Mouse (Mus musculus): ENCODE measurements around the gene Itga11. TPM values are rescaled to one million over a fixed set of nuclear protein-coding genes. Genes with fewer than 3 reads are reported as not detected.

Itga11 gene
- polyA plus RNA-seq, 1 experiment, result 2.7 TPM

DNA sequence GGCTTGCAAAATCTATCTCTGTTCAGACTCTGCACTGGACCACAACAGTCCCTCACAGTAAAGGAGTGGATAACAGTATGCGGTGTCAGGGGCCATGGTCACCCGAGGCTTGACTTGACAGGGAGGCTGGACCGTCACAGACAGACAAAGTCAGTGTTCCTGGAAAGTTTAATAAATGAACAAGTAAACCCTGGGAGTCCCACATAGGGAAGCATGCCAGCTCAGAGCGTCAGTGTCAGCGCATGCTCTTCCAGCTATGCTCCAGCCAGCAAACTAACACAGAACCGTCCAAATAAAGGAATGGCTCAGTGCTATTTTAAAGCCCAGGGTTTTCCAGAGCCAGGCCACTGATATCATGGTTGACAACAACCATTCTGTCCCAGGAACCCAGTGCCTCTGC, 69.0 kb downstream of the Itga11 start:
- Histone ChIP-seq H3K4me3 (replicated peaks) (no peak overlapping the region), H3K4me1 (no peaks in the 10 kb centered on the region; the same call in 1 of the 2 replicates), H3K36me3 (replicated peaks; ENCODE audit: low read length) (no peaks in the 10 kb centered on the region), H3K9me3 (peaks cover 7% of the 10 kb centered on the region), H3K27me3 (replicated peaks) (peaks cover 51% of the 10 kb centered on the region)
- no peak for TF ChIP-seq FLI1 (IDR thresholded peaks at IDR 0.05; ENCODE audit: low read length)
- TF ChIP-seq GATA1 (IDR thresholded peaks at IDR 0.05; ENCODE audit: borderline replicate concordance, low read length), result no peak

DNA sequence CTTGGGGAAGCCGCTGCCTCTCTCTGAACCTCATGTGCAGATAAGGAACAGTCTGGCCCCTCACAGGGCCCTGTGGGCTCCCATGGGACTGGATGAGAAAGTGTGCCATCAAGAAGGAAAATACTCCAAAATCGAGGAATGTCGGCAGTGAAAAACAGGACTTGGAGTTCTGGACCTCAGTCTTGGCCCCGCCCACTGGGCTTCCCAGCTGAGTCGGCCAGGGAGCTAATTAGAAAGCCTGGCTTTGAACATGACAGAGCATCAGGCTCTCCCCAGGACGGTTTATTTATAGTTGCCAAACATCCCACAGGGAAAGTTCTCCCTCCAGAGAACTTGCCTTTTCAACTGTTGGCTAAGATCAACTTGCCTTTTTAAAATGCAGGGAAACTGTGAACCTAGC, 72.0 kb downstream of the Itga11 start:
- TF ChIP-seq FLI1 (IDR thresholded peaks at IDR 0.05; ENCODE audit: low read length) (no peak), GATA1 (IDR thresholded peaks at IDR 0.05; ENCODE audit: borderline replicate concordance, low read length) (no peak)
- peaks cover 46% of the 10 kb centered on the region for H3K27me3 ChIP-seq (replicated peaks)
- H3K4me1 ChIP-seq, result no peaks in the 10 kb centered on the region; the same call in none of the 2 replicates
- H3K36me3 ChIP-seq (replicated peaks; ENCODE audit: low read length), result no peaks in the 10 kb centered on the region
- no peak overlapping the region for H3K4me3 ChIP-seq (replicated peaks)
- H3K9me3 ChIP-seq, result peaks cover 10% of the 10 kb centered on the region

DNA sequence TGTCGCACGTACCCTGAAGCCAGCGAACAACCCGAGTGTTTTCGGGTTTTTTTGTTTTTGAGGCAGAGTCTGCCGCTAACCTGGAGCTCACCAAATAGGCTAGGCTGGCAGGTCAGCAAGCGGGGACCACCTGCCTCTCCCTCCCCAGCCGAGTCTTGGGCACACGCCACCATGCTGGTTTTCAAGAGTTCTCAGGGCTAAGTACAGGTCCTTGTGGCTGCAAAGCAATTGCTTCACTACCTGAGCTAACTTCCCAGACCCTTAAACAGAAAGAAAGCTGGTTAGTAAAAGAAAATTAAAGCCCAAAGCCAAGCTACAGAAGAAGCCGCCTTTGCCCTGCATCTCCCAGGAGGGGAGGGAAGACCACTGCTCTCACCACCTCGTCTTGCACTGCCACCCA, 72.8 kb downstream of the Itga11 start:
- Histone ChIP-seq H3K4me3 (replicated peaks) (no peak overlapping the region), H3K9me3 (peaks cover 10% of the 10 kb centered on the region), H3K36me3 (replicated peaks; ENCODE audit: low read length) (no peaks in the 10 kb centered on the region), H3K4me1 (no peaks in the 10 kb centered on the region; the same call in none of the 2 replicates), H3K27me3 (replicated peaks) (peaks cover 47% of the 10 kb centered on the region)
- no peak for TF ChIP-seq FLI1 (IDR thresholded peaks at IDR 0.05; ENCODE audit: low read length)
- no peak for TF ChIP-seq GATA1 (IDR thresholded peaks at IDR 0.05; ENCODE audit: borderline replicate concordance, low read length)

DNA sequence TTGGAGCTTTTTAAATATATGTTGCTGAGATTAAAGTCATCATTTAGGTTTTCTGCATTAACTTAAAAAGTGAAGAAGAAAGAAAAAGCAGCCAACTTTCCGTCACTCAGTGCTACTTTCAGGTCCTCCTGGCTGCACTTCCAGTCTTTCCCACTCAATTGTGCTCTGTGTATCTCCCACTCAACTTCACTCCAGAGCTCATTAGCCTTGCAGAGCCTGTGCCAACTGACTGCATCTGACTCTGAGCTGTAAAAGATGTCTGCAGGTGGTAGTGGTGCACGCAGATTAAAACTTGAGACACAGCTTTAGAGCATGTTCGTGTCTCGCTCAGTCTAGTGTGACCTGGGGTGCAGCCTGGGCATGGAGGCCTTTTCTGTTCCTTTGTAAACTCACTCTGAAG, 80.7 kb downstream of the Itga11 start:
- Histone ChIP-seq H3K4me1 (no peaks in the 10 kb centered on the region; the same call in 1 of the 2 replicates), H3K9me3 (no peaks in the 10 kb centered on the region), H3K27me3 (replicated peaks) (peaks cover 39% of the 10 kb centered on the region), H3K4me3 (replicated peaks) (no peak overlapping the region), H3K36me3 (replicated peaks; ENCODE audit: low read length) (no peaks in the 10 kb centered on the region)
- no peak for TF ChIP-seq FLI1 (IDR thresholded peaks at IDR 0.05; ENCODE audit: low read length)
- no peak for TF ChIP-seq GATA1 (IDR thresholded peaks at IDR 0.05; ENCODE audit: borderline replicate concordance, low read length)

DNA sequence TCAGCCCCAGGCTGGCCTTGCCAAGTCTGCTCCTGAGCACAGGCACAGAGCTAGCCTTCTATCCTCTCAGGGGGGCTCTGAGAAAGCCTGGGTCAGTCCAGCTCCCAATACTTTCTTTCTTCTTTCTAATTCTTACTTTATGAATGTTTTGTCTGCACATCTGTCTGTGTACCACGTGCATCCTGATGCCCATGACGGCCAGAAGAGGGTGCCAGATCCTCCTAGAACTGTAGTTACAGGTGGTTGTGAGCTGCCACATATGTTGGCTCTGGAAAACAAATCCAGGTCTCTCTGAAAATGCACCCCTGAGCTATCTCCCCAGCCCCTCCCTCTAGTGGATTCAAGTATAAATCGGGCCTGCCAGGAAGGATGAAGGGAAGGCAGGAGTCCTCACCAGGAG, 82.0 kb downstream of the Itga11 start:
- no peaks in the 10 kb centered on the region for H3K9me3 ChIP-seq
- TF ChIP-seq GATA1 (IDR thresholded peaks at IDR 0.05; ENCODE audit: borderline replicate concordance, low read length) (no peak), FLI1 (IDR thresholded peaks at IDR 0.05; ENCODE audit: low read length) (no peak)
- peaks cover 50% of the 10 kb centered on the region for H3K27me3 ChIP-seq (replicated peaks)
- H3K4me1 ChIP-seq, result no peaks in the 10 kb centered on the region; the same call in 1 of the 2 replicates
- H3K4me3 ChIP-seq (replicated peaks), result no peak overlapping the region
- H3K36me3 ChIP-seq (replicated peaks; ENCODE audit: low read length), result no peaks in the 10 kb centered on the region

DNA sequence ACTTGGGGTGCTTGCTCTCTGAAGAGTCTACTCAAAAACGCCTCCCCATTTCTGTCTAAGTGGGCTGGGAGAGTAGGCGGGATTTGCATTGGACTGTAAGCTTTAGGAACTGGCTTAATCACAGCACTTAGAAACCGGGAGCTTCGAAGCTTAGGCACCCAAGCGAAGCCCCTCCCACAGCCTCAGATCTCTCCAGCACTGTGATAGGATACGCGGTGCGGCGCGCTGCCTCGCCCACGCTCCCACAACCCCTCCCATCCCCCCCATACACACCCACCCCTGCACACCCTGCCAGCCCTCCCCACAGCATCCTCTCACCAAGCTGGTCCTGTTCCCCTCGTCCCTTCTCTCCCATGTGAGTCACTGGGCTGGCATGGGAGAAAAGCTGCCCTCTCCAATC, 85.9 kb downstream of the Itga11 start:
- Histone ChIP-seq H3K9me3 (peaks cover 12% of the 10 kb centered on the region), H3K27me3 (replicated peaks) (peaks cover 67% of the 10 kb centered on the region), H3K4me3 (replicated peaks) (no peak overlapping the region), H3K36me3 (replicated peaks; ENCODE audit: low read length) (peaks cover 7% of the 10 kb centered on the region), H3K4me1 (peaks cover 3% of the 10 kb centered on the region; the same call in 1 of the 2 replicates)
- TF ChIP-seq FLI1 (IDR thresholded peaks at IDR 0.05; ENCODE audit: low read length) (no peak), GATA1 (IDR thresholded peaks at IDR 0.05; ENCODE audit: borderline replicate concordance, low read length) (no peak)

DNA sequence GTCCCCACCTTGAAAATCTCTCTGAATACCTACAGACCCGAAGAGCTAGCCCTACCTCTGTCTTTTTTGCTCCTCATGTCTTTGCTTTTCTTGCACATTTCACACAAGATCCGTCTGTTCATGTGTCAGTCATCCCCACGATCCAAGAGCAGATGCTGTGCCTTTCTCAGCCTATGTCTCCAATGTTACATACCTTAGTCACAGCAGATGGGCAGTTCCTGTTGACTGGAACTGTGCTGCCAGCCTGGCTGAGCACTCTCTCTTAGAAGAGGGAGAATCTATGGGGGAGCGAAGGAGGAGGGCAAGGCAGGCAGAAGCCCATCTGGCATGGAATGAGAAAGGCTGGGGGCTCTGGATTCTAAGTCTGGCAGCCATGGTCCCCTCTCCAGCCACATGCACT, 87.7 kb downstream of the Itga11 start:
- Histone ChIP-seq H3K27me3 (replicated peaks) (peaks cover 66% of the 10 kb centered on the region), H3K4me1 (peaks cover 3% of the 10 kb centered on the region; the same call in 1 of the 2 replicates)
- no peak for TF ChIP-seq FLI1 (IDR thresholded peaks at IDR 0.05; ENCODE audit: low read length)
- TF ChIP-seq GATA1 (IDR thresholded peaks at IDR 0.05; ENCODE audit: borderline replicate concordance, low read length), result no peak

DNA sequence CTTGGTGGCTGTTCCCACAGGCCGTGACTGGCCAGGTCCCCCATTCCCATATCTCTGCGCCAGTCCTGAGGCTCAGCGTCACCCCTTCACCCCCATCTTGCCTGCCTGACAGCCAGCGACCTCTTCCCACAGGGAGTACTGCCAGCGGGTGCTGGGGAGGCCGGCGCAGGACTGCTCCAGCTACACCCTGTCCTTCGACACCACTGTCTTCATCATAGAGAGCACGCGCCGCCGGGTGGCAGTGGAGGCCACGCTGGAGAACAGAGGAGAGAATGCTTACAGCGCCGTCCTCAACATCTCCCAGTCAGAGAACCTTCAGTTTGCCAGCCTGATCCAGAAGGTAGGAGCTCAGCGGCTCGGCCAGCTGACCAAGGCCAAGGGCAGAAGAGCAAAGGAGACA, 89.8 kb downstream of the Itga11 start:
- TF ChIP-seq FLI1 (IDR thresholded peaks at IDR 0.05; ENCODE audit: low read length), result no peak
- TF ChIP-seq GATA1 (IDR thresholded peaks at IDR 0.05; ENCODE audit: borderline replicate concordance, low read length), result no peak
- peaks cover 3% of the 10 kb centered on the region; the same call in 1 of the 2 replicates for H3K4me1 ChIP-seq
- H3K9me3 ChIP-seq, result peaks cover 14% of the 10 kb centered on the region
- peaks cover 7% of the 10 kb centered on the region for H3K36me3 ChIP-seq (replicated peaks; ENCODE audit: low read length)
- H3K27me3 ChIP-seq (replicated peaks), result peaks cover 56% of the 10 kb centered on the region
- H3K4me3 ChIP-seq (replicated peaks), result no peak overlapping the region

More for the DNA sequence above, 87.7 kb downstream of the Itga11 start:
- H3K36me3 ChIP-seq (replicated peaks; ENCODE audit: low read length), result peaks cover 7% of the 10 kb centered on the region
- no peak overlapping the region for H3K4me3 ChIP-seq (replicated peaks)
- peaks cover 14% of the 10 kb centered on the region for H3K9me3 ChIP-seq

DNA sequence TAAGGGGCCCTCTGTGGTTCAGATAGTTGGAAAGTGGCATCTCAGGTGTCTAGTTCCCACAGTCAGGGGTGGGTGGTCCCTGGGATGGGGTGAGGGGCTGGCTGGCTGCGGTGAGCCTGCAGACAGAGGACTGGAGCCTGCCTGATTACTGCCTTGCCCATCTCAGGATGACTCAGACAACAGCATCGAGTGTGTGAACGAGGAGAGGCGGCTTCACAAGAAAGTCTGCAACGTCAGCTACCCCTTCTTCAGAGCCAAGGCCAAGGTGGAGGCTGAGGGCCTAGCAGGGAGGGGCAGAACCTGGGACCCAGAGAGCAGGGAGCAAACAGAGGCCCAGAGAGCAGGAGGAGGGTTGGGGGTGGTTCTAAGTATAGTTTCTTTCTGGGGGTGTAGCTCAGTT, 90.7 kb downstream of the Itga11 start:
- H3K4me3 ChIP-seq (replicated peaks), result no peak overlapping the region
- peaks cover 56% of the 10 kb centered on the region for H3K27me3 ChIP-seq (replicated peaks)
- TF ChIP-seq GATA1 (IDR thresholded peaks at IDR 0.05; ENCODE audit: borderline replicate concordance, low read length), result no peak
- TF ChIP-seq FLI1 (IDR thresholded peaks at IDR 0.05; ENCODE audit: low read length), result no peak
- peaks cover 14% of the 10 kb centered on the region for H3K9me3 ChIP-seq
- H3K36me3 ChIP-seq (replicated peaks; ENCODE audit: low read length), result peaks cover 7% of the 10 kb centered on the region
- peaks cover 3% of the 10 kb centered on the region; the same call in 1 of the 2 replicates for H3K4me1 ChIP-seq

DNA sequence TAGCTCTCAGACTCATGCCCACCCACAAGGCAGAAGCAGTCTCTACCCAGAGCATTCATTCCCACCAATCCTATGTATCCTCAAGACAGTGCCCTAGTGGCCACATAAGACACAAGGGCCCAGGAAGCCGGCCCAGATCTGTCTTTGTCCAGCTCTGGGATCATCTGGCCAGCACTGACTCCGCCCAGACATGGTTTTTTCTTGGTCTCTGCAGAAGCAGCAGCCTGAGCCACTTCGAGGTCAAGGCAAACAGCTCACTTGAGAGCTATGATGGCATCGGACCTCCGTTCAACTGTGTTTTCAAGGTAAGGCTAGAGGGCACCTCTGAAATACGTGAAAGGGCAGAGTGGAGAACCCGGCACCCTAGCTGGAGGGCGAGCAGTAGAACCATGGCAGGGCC, 95.1 kb downstream of the Itga11 start:
- H3K36me3 ChIP-seq (replicated peaks; ENCODE audit: low read length), result no peaks in the 10 kb centered on the region
- H3K9me3 ChIP-seq, result peaks cover 8% of the 10 kb centered on the region
- TF ChIP-seq FLI1 (IDR thresholded peaks at IDR 0.05; ENCODE audit: low read length), result no peak
- no peak for TF ChIP-seq GATA1 (IDR thresholded peaks at IDR 0.05; ENCODE audit: borderline replicate concordance, low read length)
- H3K4me1 ChIP-seq, result peaks cover 10% of the 10 kb centered on the region
- no peak overlapping the region for H3K4me3 ChIP-seq (replicated peaks)
- peaks cover 33% of the 10 kb centered on the region for H3K27me3 ChIP-seq (replicated peaks)

DNA sequence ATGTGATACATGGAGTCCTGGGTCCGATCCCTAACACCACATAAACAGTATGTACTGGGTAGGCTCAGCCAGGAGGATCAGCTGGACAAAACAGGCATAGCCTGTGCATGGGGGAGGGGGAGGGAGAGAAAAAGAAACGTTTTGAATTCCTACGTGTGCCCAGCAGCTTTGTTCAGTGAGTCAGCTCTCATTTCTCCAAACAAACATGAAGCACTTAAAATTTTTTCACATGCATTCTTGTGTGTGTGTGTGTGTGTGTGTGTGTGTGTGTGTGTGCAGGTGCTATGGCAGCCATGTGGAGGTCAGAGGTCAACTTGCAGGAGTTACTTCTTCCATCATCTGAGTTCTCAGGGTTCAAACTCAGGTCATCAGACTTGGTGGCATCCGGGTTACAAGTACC, 97.8 kb downstream of the Itga11 start:
- peaks cover 26% of the 10 kb centered on the region for H3K27me3 ChIP-seq (replicated peaks)
- no peaks in the 10 kb centered on the region for H3K36me3 ChIP-seq (replicated peaks; ENCODE audit: low read length)
- no peaks in the 10 kb centered on the region for H3K9me3 ChIP-seq
- H3K4me3 ChIP-seq (replicated peaks), result no peak overlapping the region
- TF ChIP-seq GATA1 (IDR thresholded peaks at IDR 0.05; ENCODE audit: borderline replicate concordance, low read length), result no peak
- TF ChIP-seq FLI1 (IDR thresholded peaks at IDR 0.05; ENCODE audit: low read length), result no peak
- H3K4me1 ChIP-seq, result peaks cover 14% of the 10 kb centered on the region

All from megakaryocyte, embryonic 14.5 days (primary cell).